Mouse (Mus musculus): ENCODE results near the gene Cavin2. TPM values are rescaled to one million over a fixed set of nuclear protein-coding genes. Genes with fewer than 3 reads are reported as not detected.

Gene Cavin2
- polyA plus RNA-seq, 1 experiment from 2014 or later, result 107 TPM

- no peak for ATAC-seq (replicated peaks; ENCODE audit: insufficient number of reproducible peaks, low FRiP score, low TSS enrichment)
- no peak overlapping the region for H3K9ac ChIP-seq (ENCODE audit: low read depth, low read length)
- no peaks in the 10 kb centered on the region for H3K27me3 ChIP-seq (ENCODE audit: control insufficient read depth, insufficient read depth, low read length)
- WGBS (ENCODE audit: insufficient replicate concordance), result 11% methylated on average over 5 of the region's 5 CpGs
- H3K9me3 ChIP-seq (replicated peaks; ENCODE audit: control insufficient read depth, low read length), result no peaks in the 10 kb centered on the region
- peaks cover 44% of the 10 kb centered on the region for H3K4me1 ChIP-seq (ENCODE audit: control insufficient read depth, insufficient read depth, low read length)
- no peaks in the 10 kb centered on the region for H3K36me3 ChIP-seq (ENCODE audit: control insufficient read depth, insufficient read depth, low read length)
- H3K4me2 ChIP-seq, result peak overlapping the region; percentile 39
- H3K4me3 ChIP-seq (ENCODE audit: low read depth, low read length), result no peak overlapping the region
- peak overlapping the region; percentile 79 for H3K27ac ChIP-seq (ENCODE audit: low read depth, low read length)
Observed at GRCm38 (mm10) chr1:51267125-51267524, 21.8 kb upstream of the Cavin2 start.

- no peak overlapping the region for H3K9ac ChIP-seq (ENCODE audit: low read depth, low read length)
- no peaks in the 10 kb centered on the region for H3K36me3 ChIP-seq (ENCODE audit: control insufficient read depth, insufficient read depth, low read length)
- ATAC-seq (replicated peaks; ENCODE audit: insufficient number of reproducible peaks, low FRiP score, low TSS enrichment), result no peak
- peak overlapping the region; percentile 79 for H3K27ac ChIP-seq (ENCODE audit: low read depth, low read length)
- H3K27me3 ChIP-seq (ENCODE audit: control insufficient read depth, insufficient read depth, low read length), result no peaks in the 10 kb centered on the region
- no peak overlapping the region for H3K4me3 ChIP-seq (ENCODE audit: low read depth, low read length)
- peaks cover 44% of the 10 kb centered on the region for H3K4me1 ChIP-seq (ENCODE audit: control insufficient read depth, insufficient read depth, low read length)
- WGBS (ENCODE audit: insufficient replicate concordance), result 67% methylated on average over 2 of the region's 2 CpGs
- H3K9me3 ChIP-seq (replicated peaks; ENCODE audit: control insufficient read depth, low read length), result no peaks in the 10 kb centered on the region
- no peak overlapping the region for H3K4me2 ChIP-seq
Observed at GRCm38 (mm10) chr1:51268225-51268624, 20.7 kb upstream of the Cavin2 start.

GRCm38 (mm10) chr1:51270196-51270935, 18.6 kb upstream of the Cavin2 start:
- ATAC-seq (replicated peaks; ENCODE audit: insufficient number of reproducible peaks, low FRiP score, low TSS enrichment), result no peak
- no peak overlapping the region for H3K9ac ChIP-seq (ENCODE audit: low read depth, low read length)
- H3K4me1 ChIP-seq (ENCODE audit: control insufficient read depth, insufficient read depth, low read length), result peaks cover 41% of the 10 kb centered on the region
- no peaks in the 10 kb centered on the region for H3K27me3 ChIP-seq (ENCODE audit: control insufficient read depth, insufficient read depth, low read length)
- no peaks in the 10 kb centered on the region for H3K36me3 ChIP-seq (ENCODE audit: control insufficient read depth, insufficient read depth, low read length)
- H3K9me3 ChIP-seq (replicated peaks; ENCODE audit: control insufficient read depth, low read length), result no peaks in the 10 kb centered on the region
- 51% methylated on average over 5 of the region's 5 CpGs for WGBS (ENCODE audit: insufficient replicate concordance)
- H3K4me2 ChIP-seq, result no peak overlapping the region
- H3K27ac ChIP-seq (ENCODE audit: low read depth, low read length), result no peak overlapping the region
- no peak overlapping the region for H3K4me3 ChIP-seq (ENCODE audit: low read depth, low read length)

- peaks cover 31% of the 10 kb centered on the region for H3K4me1 ChIP-seq (ENCODE audit: control insufficient read depth, insufficient read depth, low read length)
- ATAC-seq (replicated peaks; ENCODE audit: insufficient number of reproducible peaks, low FRiP score, low TSS enrichment), result no peak
- 58% methylated on average over 4 of the region's 4 CpGs for WGBS (ENCODE audit: insufficient replicate concordance)
Observed at GRCm38 (mm10) chr1:51271845-51272244, 17.1 kb upstream of the Cavin2 start.

GRCm38 (mm10) chr1:51272583-51273201, 16.2 kb upstream of the Cavin2 start:
- no peak for ATAC-seq (replicated peaks; ENCODE audit: insufficient number of reproducible peaks, low FRiP score, low TSS enrichment)
- Histone ChIP-seq H3K9ac (ENCODE audit: low read depth, low read length) (no peak overlapping the region), H3K9me3 (replicated peaks; ENCODE audit: control insufficient read depth, low read length) (no peaks in the 10 kb centered on the region), H3K36me3 (ENCODE audit: control insufficient read depth, insufficient read depth, low read length) (no peaks in the 10 kb centered on the region), H3K4me3 (ENCODE audit: low read depth, low read length) (no peak overlapping the region), H3K27me3 (ENCODE audit: control insufficient read depth, insufficient read depth, low read length) (no peaks in the 10 kb centered on the region), H3K4me2 (no peak overlapping the region), H3K27ac (ENCODE audit: low read depth, low read length) (no peak overlapping the region), H3K4me1 (ENCODE audit: control insufficient read depth, insufficient read depth, low read length) (peaks cover 24% of the 10 kb centered on the region; the same call in 1 of the 2 replicates)
- 63% methylated on average over 4 of the region's 4 CpGs for whole genome bisulfite sequencing (ENCODE audit: insufficient replicate concordance)

More at GRCm38 (mm10) chr1:51271845-51272244, 17.1 kb upstream of the Cavin2 start:
- Histone ChIP-seq H3K4me2 (no peak overlapping the region), H3K27me3 (ENCODE audit: control insufficient read depth, insufficient read depth, low read length) (no peaks in the 10 kb centered on the region), H3K9ac (ENCODE audit: low read depth, low read length) (no peak overlapping the region), H3K36me3 (ENCODE audit: control insufficient read depth, insufficient read depth, low read length) (no peaks in the 10 kb centered on the region), H3K27ac (ENCODE audit: low read depth, low read length) (no peak overlapping the region), H3K9me3 (replicated peaks; ENCODE audit: control insufficient read depth, low read length) (no peaks in the 10 kb centered on the region), H3K4me3 (ENCODE audit: low read depth, low read length) (no peak overlapping the region)

- no peaks in the 10 kb centered on the region for H3K9me3 ChIP-seq (replicated peaks; ENCODE audit: control insufficient read depth, low read length)
- 38% methylated on average over 2 of the region's 2 CpGs for WGBS (ENCODE audit: insufficient replicate concordance)
Observed at GRCm38 (mm10) chr1:51277879-51278567, 10.9 kb upstream of the Cavin2 start.

GRCm38 (mm10) chr1:51288201-51288600, 725 bp upstream of the Cavin2 start:
- H3K4me3 ChIP-seq (ENCODE audit: low read depth, low read length), result no peak overlapping the region

More at GRCm38 (mm10) chr1:51277879-51278567, 10.9 kb upstream of the Cavin2 start:
- Histone ChIP-seq H3K4me2 (no peak overlapping the region), H3K36me3 (ENCODE audit: control insufficient read depth, insufficient read depth, low read length) (no peaks in the 10 kb centered on the region), H3K4me3 (ENCODE audit: low read depth, low read length) (no peak overlapping the region), H3K27me3 (ENCODE audit: control insufficient read depth, insufficient read depth, low read length) (no peaks in the 10 kb centered on the region), H3K9ac (ENCODE audit: low read depth, low read length) (no peak overlapping the region), H3K27ac (ENCODE audit: low read depth, low read length) (no peak overlapping the region), H3K4me1 (ENCODE audit: control insufficient read depth, insufficient read depth, low read length) (no peaks in the 10 kb centered on the region)
- ATAC-seq (replicated peaks; ENCODE audit: insufficient number of reproducible peaks, low FRiP score, low TSS enrichment), result no peak

GRCm38 (mm10) chr1:51289620-51290445, 907 bp downstream of the Cavin2 start:
- 67% methylated on average over 17 of the region's 17 CpGs for WGBS (ENCODE audit: insufficient replicate concordance)
- peak; percentile 48 for ATAC-seq (replicated peaks; ENCODE audit: insufficient number of reproducible peaks, low FRiP score, low TSS enrichment)
- peak overlapping the region; percentile 84 for H3K9ac ChIP-seq (ENCODE audit: low read depth, low read length)
- H3K4me3 ChIP-seq (ENCODE audit: low read depth, low read length), result peak overlapping the region; percentile 53
- H3K9me3 ChIP-seq (replicated peaks; ENCODE audit: control insufficient read depth, low read length), result no peaks in the 10 kb centered on the region
- peak overlapping the region; percentile 70 for H3K4me2 ChIP-seq
- peak overlapping the region; percentile 96 for H3K27ac ChIP-seq (ENCODE audit: low read depth, low read length)
- H3K27me3 ChIP-seq (ENCODE audit: control insufficient read depth, insufficient read depth, low read length), result no peaks in the 10 kb centered on the region
- H3K4me1 ChIP-seq (ENCODE audit: control insufficient read depth, insufficient read depth, low read length), result peaks cover 12% of the 10 kb centered on the region
- no peaks in the 10 kb centered on the region for H3K36me3 ChIP-seq (ENCODE audit: control insufficient read depth, insufficient read depth, low read length)

More at GRCm38 (mm10) chr1:51288201-51288600, 725 bp upstream of the Cavin2 start:
- no peak overlapping the region for H3K9ac ChIP-seq (ENCODE audit: low read depth, low read length)
- H3K27ac ChIP-seq (ENCODE audit: low read depth, low read length), result peak overlapping the region; percentile 96
- 66% methylated on average over 3 of the region's 3 CpGs for WGBS (ENCODE audit: insufficient replicate concordance)
- H3K9me3 ChIP-seq (replicated peaks; ENCODE audit: control insufficient read depth, low read length), result no peaks in the 10 kb centered on the region
- peaks cover 12% of the 10 kb centered on the region for H3K4me1 ChIP-seq (ENCODE audit: control insufficient read depth, insufficient read depth, low read length)
- H3K27me3 ChIP-seq (ENCODE audit: control insufficient read depth, insufficient read depth, low read length), result no peaks in the 10 kb centered on the region
- H3K4me2 ChIP-seq, result peak overlapping the region; percentile 70
- no peak for ATAC-seq (replicated peaks; ENCODE audit: insufficient number of reproducible peaks, low FRiP score, low TSS enrichment)
- no peaks in the 10 kb centered on the region for H3K36me3 ChIP-seq (ENCODE audit: control insufficient read depth, insufficient read depth, low read length)

Measured in heart, embryonic 11.5 days (tissue).